Mouse (Mus musculus) ES-E14 (cell line): ENCODE measurements at regions not wholly inside any gene's neighbourhood (a gene's known extent, or its start where the extent isn't known, plus 50 kb on each side); places are given as distances from the start of the nearest gene placed in this dataset.

Source experiments
- DNase-seq: peaks from one replicate; pipeline ENCODE4 v3.0.0-alpha.2; 2013; ENCODE audit warnings: low read depth, low spot score
- H3K27ac ChIP-seq: 2 replicates; pipeline ENCODE4 v1.5.1; 2012; ENCODE audit warnings: low read depth, mild to moderate bottlenecking, low read length, moderate library complexity, mixed read lengths; ENCODE audit not compliant: poor library complexity, insufficient read depth, severe bottlenecking
- H3K36me3 ChIP-seq: 2 replicates; pipeline ENCODE4 v1.6.1; 2012; ENCODE audit warnings: mild to moderate bottlenecking, low read length, moderate library complexity, mixed read lengths; ENCODE audit not compliant: control insufficient read depth, poor library complexity, insufficient read depth, severe bottlenecking
- H3K4me1 ChIP-seq, 2 experiments: fragments of 150-350 bp in 1 of 2; sonication (generic) in 1 of 2; 2 replicates each; pipeline ENCODE4 v1.6.1; 2012; ENCODE audit warnings: low read length in 2 of 2, mild to moderate bottlenecking in 1 of 2, mixed read lengths in 1 of 2; ENCODE audit not compliant: control insufficient read depth in 2 of 2, insufficient read depth in 2 of 2, poor library complexity in 1 of 2
- H3K4me3 ChIP-seq, 2 experiments: fragments of 150-350 bp in 1 of 2; sonication (generic) in 1 of 2; 2 replicates each; pipeline ENCODE4 v1.5.1; 2012; ENCODE audit warnings: low read length in 2 of 2, low read depth in 1 of 2, mild to moderate bottlenecking in 1 of 2, mixed read lengths in 1 of 2; ENCODE audit not compliant: insufficient read depth in 1 of 2, poor library complexity in 1 of 2, severe bottlenecking in 1 of 2
- H3K9ac ChIP-seq: 2 replicates; pipeline ENCODE4 v1.6.1; 2012; ENCODE audit warnings: low read depth, mild to moderate bottlenecking, low read length, mixed read lengths; ENCODE audit not compliant: poor library complexity, insufficient read depth, severe bottlenecking
- H3K9me3 ChIP-seq: fragments of 150-350 bp; sonication (generic); 2 replicates; pipeline ENCODE4 v1.6.1; 2012; ENCODE audit warnings: low read depth, mild to moderate bottlenecking, low read length; ENCODE audit not compliant: control insufficient read depth, insufficient read depth
- CHD2 ChIP-seq: IDR thresholded peaks from 2 replicates; pipeline ENCODE4 v1.6.1; 2014; ENCODE audit warnings: mild to moderate bottlenecking, low read depth, low read length, inconsistent platforms
- HCFC1 ChIP-seq: IDR thresholded peaks from 2 replicates; pipeline ENCODE4 v1.6.1; 2012; ENCODE audit warnings: low read length, inconsistent platforms, borderline replicate concordance; ENCODE audit not compliant: insufficient read depth
- MAFK ChIP-seq: IDR thresholded peaks from 2 replicates; pipeline ENCODE4 v1.6.1; 2014; ENCODE audit warnings: mild to moderate bottlenecking, low read depth, low read length, inconsistent platforms; ENCODE audit not compliant: insufficient read depth
- ZC3H11A ChIP-seq: IDR thresholded peaks from 2 replicates; pipeline ENCODE4 v1.6.1; 2012; ENCODE audit warnings: low read depth, mild to moderate bottlenecking, inconsistent platforms, low read length, borderline replicate concordance
- ZNF384 ChIP-seq: IDR thresholded peaks from 2 replicates; pipeline ENCODE4 v1.6.1; 2012; ENCODE audit warnings: low read depth, low read length, inconsistent platforms
- in situ Hi-C, 2 experiments: fragments of 600-800 bp; cut with MboI; formaldehyde crosslinking; loops; one replicate each; pipeline ENCODE4 v1.15.1; 2025; ENCODE audit warnings: low sequenced_read_pairs in 2 of 2, inconsistent platforms in 1 of 2; ENCODE audit not compliant: unreplicated experiment in 2 of 2

- Histone ChIP-seq H3K9ac (no peak overlapping the region), H3K9me3 (no peaks in the 10 kb centered on the region), H3K4me1 (peaks cover 3 to 11% of the 10 kb centered on the region in 2 experiments; a peak in 3 of 4 replicates), H3K4me3 (no peak overlapping the region), H3K27ac (no peak overlapping the region), H3K36me3 (no peaks in the 10 kb centered on the region)
- no peak for TF ChIP-seq ZNF384
- peak; percentile 38; the same call in 1 of the 2 replicates for TF ChIP-seq MAFK
- TF ChIP-seq ZC3H11A: no peak
- DNase-seq: no peak
- in situ Hi-C loops: no loop called here
These were observed 55.8 kb upstream of the Arntl start for GRCm38 (mm10) chr7:113151499-113151898.

- TF ChIP-seq HCFC1 (no peak), CHD2 (no peak), ZNF384 (no peak), ZC3H11A (no peak), MAFK (no peak)
- in situ Hi-C loops: no loop called here
- DNase-seq: no peak
- Histone ChIP-seq H3K36me3 (no peaks in the 10 kb centered on the region), H3K9me3 (no peaks in the 10 kb centered on the region), H3K4me3 (no peak overlapping the region), H3K27ac (no peak overlapping the region), H3K9ac (no peak overlapping the region), H3K4me1 (peaks cover 3 to 10% of the 10 kb centered on the region in 2 experiments; a peak in 3 of 4 replicates)
These were observed 53.9 kb upstream of the Arntl start for GRCm38 (mm10) chr7:113153386-113153785.

- H3K4me3 ChIP-seq: no peak overlapping the region
- no peak for TF ChIP-seq CHD2
- no peak for TF ChIP-seq HCFC1
- TF ChIP-seq ZC3H11A: no peak
- no peak for TF ChIP-seq ZNF384
- no peak for TF ChIP-seq MAFK
- DNase-seq: no peak
- no peak overlapping the region for H3K9ac ChIP-seq
- in situ Hi-C loops: no loop called here
- no peaks in the 10 kb centered on the region for H3K9me3 ChIP-seq
- no peaks in the 10 kb centered on the region for H3K36me3 ChIP-seq
- H3K4me1 ChIP-seq: peaks cover 3 to 10% of the 10 kb centered on the region in 2 experiments; a peak in 3 of 4 replicates
- H3K27ac ChIP-seq: no peak overlapping the region
These were observed 53.2 kb upstream of the Arntl start for GRCm38 (mm10) chr7:113154066-113154465.

- Histone ChIP-seq H3K9me3 (no peaks in the 10 kb centered on the region), H3K4me3 (no peak overlapping the region), H3K27ac (no peak overlapping the region), H3K9ac (no peak overlapping the region), H3K36me3 (no peaks in the 10 kb centered on the region), H3K4me1 (no peaks in the 10 kb centered on the region; a peak in 1 of 4 replicates)
- no peak for DNase-seq
- in situ Hi-C loops: no loop called here
- no peak for TF ChIP-seq ZC3H11A
- TF ChIP-seq CHD2: no peak
- TF ChIP-seq MAFK: no peak
- no peak for TF ChIP-seq HCFC1
- no peak for TF ChIP-seq ZNF384
These were observed 50.9 kb upstream of the Arntl start for GRCm38 (mm10) chr7:113156366-113156765.
